Mouse (Mus musculus) mesoderm, embryonic 11.5 days (tissue): ENCODE measurements around the gene Pknox2.
A peak's percentile ranks its signal among the peaks of the same experiment; 100 is the strongest.

ENCODE experiments used
- DNase-seq: peaks from one replicate; pipeline ENCODE4 v3.0.0-alpha.2; 2012; ENCODE audit warnings: low read depth, low spot score

Gene Pknox2

DNA sequence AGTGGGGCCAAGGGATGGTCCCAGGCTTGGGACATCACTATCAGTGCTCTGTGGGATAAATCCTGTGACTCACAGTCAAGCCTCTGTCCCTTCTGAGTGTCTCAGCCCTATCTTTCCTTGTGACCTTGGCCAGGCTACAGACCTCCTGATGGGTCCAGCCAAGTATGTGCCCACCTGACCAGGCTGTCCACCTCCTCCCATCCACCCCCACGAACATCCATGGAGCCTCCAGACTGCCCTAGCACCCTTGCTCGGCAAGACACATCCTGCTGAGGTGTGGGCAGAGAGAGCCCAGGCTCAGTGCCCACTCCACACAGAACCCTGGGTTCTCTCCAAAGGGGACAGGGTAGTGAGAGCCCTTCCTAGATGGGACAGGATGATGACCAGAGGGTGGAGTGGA is 204.6 kb downstream of the Pknox2 start:
- no peak for DNase-seq

DNA sequence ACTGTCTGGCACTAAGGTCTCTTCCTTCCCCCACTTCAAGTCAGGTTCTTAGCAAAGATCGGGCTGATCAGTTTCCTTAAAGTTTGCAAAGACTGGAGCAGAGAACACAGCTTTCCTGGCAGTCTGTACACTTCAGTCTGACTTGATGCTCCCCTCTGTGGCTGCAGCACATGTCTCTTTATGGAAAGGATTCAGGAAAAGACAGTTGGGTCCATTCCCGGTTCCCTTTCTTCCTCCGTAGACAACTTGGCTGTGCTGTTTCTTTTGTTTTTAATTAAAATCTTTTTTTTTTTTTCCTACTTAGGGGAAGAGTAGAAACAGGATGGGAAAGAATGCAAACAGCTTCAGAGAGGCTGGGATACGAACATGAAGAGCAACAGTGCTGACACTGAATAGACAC is 205.1 kb downstream of the Pknox2 start:
- no peak for DNase-seq

DNA sequence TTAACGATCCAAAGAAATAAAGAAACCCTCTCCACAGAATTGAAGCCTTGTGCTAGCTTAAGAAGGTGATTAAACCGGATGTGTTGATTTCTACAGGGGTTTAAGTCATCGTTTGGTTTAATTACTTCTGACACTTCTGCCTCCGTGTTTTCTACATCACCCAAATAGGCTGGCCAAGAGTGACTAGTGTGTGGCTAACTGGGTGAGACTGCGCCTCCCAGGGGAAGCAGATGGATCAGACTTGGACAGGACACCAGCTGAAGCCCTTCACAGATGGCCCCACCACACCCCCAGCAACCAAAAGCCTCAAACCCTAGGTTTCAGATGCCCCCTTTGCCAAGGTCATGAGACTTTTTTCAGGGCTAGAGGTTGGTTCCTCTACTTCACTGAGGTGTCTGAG is 205.6 kb downstream of the Pknox2 start:
- no peak for DNase-seq

DNA sequence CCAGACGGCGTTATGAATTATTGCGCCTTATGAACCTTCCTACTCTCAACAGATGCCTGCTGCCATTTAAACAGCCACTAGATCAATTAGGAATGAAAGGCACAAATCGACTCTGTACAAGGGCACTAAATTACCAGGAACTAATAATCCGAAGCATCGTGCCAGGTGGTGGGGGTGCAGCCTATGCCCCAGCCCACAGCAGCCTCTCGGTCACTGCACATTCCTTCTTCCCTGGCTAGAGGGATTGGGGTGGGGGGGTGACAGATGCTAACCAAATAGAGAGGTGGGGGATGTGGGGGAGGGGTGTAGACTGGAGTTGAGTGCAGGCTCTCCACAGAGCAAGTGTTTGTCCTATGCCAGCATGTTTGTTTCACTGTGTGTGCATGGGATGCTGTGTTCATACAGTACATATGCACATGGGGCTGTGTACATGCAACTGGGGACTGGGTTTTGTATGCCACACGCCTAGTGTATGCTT is 208.6 kb downstream of the Pknox2 start:
- DNase-seq: peak; percentile 78

DNA sequence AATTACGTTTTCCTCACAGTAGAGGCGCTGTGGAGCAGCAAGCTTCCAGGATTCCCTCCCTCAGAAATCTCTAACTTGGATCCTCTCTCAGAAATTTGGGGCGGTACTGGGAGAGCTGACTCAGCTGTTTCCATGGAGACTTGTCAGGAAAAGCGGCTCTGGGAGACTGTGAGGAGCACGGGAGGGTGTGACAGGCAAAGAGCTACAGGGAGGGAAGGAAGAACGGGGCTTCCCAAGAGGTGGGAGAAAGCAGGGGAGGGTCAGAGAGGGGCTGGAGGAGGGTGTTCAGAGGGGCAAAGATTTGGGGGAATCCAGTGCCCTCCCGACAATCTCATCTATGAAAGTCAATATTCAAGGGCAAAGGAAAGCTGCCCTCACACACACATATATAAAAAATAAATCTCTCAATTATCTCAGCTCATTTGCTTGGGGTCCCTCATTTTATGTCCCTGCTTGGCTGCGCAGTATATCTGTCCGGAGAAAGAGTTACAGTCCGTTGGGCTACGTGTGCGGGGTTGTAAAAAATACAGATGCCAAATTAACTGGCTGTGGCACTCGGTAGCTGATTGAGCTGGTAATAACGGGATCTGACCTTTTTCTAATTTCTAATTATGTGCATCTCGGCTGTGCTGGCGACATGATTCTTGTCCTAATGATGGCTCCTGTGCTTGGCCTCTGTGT is 213.3 kb downstream of the Pknox2 start:
- peak; percentile 90 for DNase-seq

DNA sequence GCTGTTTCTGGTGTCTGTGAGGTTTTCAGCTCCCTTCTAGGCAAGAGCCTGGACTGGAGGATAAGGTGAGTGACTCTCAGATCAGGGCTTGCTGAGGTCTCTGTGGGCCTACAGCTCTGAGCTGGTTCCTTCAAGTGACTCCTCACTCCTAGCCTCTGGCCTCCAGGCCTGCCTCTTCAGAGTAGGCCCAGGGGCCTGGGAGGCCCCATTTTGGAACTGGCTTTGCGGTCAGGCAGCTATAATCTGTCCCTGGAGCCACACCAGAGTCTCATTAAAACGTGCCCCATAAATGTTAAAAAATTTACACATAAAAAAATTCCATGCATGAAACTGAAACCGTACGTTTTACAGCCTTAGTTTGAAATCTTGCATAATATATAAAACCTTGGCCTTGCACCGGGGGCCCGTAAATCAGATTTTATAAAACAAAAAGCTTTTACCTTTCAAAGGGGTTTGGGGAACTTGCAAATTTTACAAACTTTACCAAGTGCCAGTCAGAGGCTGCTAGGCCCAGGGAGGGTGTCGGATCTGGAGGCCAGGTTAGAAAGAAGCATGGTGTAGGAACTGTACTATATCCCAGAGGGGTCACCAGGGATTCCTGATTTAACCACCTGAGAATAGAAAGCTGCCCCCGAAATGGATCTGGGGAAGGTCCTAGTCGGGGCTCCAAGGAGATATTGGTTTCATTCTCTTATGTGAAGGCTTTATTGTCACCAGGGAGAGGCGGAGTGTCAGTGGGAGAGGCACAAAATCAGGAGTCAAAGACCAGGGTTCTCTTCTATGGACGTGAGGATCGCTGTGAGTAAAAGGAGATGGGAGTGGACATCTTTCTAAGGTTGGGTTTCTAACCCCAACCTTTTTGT is 214.0 kb downstream of the Pknox2 start:
- DNase-seq: no peak

DNA sequence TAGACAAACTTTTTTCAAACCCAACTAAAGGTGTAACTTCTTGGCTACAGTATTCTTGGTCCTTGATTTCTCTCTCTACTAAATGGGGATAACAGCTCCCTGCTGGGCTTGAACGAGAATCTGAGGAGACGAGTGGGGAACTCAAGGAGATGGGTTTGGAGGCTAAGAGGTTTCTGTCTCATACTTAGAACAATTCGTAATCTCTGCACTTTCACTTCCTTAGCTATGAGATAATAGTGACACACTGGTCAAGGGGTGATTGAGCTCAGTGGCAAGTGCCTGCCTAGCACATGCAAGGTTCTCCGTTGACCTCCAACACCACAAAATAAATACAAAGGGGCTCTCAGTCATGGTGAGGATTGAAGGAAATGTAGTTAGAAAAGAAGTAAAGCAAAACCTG is 215.6 kb downstream of the Pknox2 start:
- no peak for DNase-seq

DNA sequence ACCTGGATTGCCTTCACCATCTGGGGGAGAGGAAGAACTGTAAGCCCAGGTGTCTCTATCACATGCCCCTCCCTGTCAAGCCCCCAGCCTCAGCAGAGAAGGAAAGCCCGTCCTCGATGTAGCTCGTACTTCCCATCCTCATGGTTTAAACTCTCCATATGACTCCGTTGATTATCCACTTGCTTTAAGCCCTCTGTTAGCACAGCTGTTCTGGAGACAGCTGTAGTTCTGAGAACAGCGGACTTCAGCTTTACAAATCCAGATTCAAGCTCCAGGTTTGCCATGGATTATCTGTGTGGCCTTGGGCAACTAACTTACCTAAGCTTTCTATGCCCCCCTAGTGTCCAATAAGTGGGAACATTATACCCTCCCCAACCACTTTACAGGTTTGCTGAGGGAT is 223.5 kb downstream of the Pknox2 start:
- no peak for DNase-seq

DNA sequence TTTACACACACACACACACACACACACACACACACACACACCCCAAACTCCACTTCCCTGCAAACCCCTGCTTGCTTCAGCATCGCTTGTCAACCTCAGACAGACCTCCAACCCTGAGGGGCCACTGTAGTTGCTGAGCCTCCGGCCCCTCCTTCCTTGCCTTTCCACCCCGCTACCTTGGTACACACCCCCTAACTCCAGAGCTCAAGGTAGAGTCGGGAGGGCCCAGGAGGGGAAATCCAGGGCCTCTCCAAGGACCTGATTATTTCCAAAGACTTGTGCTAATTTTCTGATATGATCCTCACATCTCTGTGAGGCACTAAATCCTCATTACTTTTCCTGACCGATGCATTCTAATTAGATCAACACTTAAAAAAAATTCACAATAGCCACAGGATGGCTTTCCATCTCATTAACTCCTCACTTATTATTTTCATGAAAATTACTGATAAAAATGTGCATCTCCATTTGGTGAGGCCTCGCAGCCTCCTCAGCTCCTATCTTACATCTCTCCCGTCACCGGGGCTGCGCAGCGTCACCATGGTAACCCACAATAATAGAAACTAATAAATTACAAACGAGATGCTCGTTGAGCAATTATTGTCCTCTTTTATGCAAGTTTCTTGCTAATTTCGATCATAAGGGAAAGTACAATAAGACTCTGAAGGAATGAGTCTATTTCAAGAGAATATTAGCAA is 225.3 kb downstream of the Pknox2 start:
- DNase-seq: peak; percentile 27

DNA sequence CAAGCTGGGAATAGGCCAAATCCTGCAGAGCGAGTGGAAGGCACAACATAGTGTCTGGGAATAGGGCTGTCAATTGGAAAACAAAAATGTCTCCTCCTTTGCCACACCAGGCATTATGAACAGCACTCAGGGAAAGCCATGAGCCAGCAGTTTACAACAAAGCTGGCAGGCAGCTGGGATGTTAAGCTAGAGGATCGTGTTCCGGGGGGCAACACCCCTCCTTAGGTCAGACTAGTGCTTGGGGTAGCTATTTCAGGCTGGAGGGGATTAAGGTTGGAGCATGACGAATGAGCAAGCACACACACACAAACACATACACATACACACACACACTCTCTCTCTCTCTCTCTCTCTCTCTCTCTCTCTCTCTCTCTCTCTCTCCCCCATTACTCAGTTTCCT is 227.7 kb downstream of the Pknox2 start:
- DNase-seq: no peak

DNA sequence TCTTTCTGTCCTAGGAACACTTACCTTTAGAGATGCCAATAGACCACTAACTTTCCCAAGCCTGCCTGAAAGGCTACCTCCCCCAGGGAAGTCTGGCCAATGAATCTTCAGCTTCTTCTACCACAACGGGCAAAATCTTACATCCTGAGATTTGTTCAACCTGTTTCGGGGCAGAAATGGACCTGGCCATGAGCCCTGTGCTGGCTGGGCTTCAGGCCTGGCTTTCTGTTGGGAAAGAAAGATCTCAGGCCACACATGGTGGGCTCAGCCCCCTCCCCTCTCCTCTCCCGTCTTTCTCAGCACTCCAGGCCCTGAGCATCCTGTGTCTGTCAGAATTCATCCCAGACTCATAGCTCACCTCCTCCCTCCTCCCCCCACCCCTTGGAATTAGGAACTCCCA is 228.6 kb downstream of the Pknox2 start:
- DNase-seq: no peak

DNA sequence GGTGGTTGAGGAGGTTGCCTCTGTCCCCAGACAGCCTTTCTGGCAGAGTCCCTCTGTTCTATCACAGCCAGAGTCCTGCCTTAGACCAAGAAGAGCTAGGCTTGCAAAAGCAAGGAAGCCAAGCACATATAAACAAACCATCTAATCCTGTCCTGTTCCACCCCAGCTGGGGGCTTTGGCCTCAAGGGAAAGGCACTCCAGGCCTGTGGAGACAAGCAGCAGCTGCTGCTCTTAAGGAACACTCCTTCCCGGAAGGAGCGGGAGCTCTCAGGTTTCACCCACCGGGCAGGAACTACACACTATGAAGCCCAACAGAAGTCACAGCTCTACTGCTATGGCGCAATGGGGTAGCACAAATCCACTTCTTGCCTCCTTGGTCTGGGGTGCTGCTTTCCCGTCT is 230.3 kb downstream of the Pknox2 start:
- DNase-seq: peak; percentile 58

DNA sequence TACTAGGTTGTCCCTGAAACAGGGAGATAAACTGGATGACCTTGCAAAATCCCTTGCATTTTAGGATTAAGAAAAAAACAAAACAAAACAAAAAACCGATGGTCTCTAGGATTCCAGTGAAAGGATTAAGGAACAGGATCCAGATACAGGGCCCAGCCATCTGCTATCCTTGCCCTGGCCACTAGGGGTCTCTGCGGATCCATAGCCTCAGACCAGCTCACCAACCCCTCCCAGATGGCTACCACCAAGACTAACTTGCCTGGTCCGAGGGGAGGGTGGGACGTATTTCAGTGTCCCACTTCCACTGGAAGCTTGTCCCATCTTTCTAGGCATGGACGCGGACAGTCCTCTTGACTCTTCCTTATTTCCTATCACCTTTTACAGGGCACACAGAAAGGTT is 230.8 kb downstream of the Pknox2 start:
- peak; percentile 79 for DNase-seq

DNA sequence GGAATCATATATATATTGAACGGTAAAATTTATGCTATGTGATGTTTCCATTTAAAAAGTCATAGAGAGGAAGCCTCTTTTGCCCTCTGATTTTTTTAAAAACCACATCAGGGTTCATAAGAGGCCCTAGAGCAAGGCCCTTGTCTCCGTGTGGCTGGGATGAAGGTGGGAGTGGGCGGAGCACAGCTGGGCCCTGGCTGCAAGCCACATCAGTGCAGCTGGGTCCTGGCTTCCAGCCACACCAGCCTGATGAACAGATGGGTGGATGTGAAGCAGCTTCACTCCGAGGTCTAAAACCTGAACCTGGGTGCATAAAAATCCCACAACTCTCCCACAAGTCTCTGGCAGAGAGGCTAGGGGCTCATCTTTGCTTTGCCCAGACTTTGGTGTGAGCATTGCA is 241.8 kb downstream of the Pknox2 start:
- DNase-seq: no peak

DNA sequence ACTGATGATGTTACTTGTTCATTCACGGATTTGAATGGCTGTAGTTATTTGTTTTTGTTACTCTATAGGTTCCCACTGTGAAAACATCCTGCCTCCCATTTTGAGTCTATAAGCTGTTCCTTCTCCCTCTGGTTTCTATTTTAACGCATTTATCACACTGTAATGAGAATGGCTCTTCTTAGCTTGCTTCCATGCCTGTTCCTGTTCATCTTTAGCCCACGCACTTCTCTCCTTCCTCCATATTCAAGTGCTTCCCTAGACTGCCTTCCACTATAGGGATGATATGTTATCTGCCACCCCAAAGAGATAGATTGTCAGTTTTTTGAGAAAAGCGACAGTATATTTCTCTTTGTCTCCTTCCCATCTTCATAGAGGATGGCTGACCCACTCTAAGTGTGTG is 246.7 kb downstream of the Pknox2 start:
- DNase-seq: no peak

DNA sequence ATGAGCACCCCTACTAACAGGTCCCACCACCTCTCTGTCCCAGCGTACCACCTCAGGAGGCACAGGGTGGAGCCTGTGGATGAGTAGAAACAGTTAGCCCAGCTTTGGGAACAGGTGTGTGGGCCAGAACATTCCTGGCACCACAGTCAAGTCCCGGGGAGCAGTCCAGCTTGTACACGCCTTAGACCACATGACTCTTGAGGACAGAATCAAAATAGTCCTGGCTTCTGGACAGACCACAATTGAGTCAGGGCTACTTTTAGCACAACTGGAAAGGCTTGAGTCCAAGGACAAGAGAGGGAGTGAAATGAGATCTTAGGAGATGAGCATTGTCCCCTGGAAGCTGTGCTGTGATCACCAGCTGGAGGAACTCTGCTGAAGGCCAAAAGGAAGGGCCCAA is 248.6 kb downstream of the Pknox2 start:
- DNase-seq: no peak

DNA sequence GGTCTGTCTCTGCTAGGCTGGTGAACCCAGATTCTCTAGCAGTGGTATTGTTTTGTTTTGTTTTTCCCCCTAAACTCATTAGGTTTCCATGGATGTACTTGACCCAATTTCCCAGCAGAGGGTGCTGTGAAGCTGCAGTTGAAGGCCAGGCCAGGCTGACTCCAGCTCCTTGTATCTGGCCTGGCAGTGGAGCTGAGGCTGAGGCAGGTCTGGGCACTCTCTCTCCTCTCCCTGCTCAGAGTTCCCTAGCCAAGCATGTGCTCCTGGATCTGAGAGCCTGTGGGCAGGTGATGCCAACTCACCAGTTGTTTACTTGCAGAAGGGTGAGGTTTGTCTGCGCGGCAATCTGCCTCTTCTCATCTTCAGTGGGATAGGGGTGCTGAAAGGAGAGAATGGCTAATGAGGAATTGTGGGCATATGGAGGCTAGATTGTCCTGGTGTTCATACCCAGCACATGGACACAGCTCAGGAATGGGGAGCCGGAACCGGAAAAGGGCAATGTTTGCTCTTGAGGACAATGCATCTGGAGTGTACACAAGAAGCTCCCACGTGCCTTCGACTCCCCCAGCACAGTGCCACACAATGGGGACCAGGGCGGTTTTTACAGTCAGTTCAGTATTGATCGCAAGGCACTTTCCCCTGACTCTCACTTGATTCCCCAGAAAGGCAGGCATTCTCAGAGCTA is 252.1 kb downstream of the Pknox2 start:
- peak; percentile 65 for DNase-seq

DNA sequence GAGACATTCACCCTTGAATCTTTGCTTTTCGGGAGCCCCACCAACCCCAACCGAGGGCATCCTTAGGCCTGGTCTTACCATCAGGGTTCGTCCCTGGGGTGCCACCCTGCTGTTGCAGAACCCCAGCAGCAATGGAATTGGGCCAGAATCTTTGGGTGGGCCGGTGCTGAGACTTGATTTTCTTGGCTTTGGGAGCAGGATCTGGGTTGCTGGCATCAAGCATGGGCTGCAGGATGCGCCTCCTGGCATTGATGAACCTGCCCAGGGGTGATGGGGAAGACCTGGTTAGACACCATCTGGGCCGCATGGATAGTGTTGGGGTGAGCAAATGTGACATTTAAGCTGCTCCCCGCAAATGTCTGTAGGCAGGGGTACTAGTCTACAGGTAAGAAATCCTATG is 253.0 kb downstream of the Pknox2 start:
- DNase-seq: no peak

DNA sequence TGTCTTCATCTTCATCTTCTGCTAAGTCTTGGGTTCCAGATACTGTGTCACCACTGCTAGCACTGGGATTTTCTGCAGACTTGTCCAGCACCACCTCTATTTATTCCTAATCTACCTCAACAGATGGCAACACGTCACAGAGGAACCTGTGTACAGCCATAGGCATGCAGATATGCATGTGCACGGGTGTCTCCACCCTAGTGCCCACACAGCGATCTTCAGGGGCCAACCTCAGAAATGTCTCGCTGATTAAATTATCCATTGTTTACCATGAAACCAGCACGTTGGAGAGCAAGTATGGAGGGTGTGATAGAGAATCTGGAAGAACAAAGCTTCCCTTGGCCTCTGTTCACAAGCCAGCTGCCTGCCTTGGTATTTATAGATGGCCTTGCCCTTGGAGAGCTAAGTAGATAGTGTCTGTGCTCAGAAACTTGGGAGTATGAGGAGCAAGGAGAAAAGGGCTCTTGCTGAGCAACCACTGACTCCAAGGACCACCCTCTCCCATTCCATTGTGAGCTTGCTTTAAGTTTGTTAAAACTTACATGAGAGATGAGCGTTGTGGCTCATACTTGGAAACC is 253.7 kb downstream of the Pknox2 start:
- DNase-seq: no peak

DNA sequence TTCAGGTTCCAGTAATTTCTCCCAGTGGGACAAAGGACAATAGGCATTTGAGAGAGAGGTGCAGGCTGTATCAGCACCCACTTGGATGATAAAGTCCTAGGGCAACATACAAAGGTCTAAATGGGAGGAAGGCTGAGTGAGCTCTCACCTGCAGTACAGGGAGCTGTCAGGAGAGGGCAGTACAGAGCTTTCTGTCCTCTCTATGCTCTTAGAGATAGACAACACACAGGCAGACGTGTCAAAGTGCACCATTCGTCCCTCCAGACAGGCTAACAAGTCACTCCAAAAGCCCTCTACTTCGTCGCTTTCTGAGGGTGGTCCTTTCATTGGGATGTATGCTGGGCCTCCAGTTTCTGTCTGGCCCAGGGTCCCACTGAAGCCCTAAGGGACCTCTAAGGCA is 256.7 kb downstream of the Pknox2 start:
- peak; percentile 76 for DNase-seq

DNA sequence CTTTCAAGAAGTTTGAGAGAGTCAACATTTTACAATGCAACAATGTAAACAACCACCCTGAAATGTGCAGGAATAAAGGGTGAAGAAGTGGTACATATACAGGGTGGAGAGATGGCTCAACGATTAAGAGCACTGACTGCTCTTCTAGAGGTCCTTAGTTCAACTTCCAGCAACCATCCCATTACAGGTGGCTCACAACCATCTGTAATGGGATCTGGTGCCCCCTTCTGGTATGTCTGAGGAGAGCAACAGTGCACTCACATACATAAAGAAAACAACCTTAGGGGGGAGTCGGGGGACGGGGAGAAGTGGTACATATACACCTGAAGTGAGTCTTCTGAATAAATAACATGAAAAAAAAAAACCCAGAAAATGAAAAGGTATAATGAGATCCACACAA is 262.0 kb downstream of the Pknox2 start:
- DNase-seq: peak; percentile 47

DNA sequence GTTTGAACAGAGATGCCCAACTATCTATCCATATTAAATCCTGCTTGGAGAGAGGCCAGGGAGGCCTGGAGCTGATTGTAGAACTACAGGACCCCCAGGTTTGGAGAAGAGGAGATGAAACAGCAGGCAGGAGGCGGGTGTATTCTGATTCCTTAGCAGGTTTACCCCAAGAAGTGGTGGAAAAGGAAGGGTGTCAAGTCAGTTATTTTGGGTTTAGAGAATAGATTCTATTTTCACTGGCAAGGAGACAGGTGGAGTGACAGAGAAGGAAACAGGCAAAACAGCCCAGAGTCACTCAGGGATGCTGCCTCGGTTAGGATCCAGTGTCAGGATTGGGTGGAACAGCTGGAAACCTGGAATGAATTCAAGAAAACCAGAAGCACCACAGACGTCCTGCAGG is 263.6 kb downstream of the Pknox2 start:
- no peak for DNase-seq
